Mouse (Mus musculus): ENCODE results near the gene Ap1ar. TPM values are rescaled to one million over a fixed set of nuclear protein-coding genes. Genes with fewer than 3 reads are reported as not detected.

Ap1ar gene
- 10 to 100 TPM; 77.7 to 81.5 TPM for total RNA-seq (2021)

- peak; percentile 96 to 97 for DNase-seq
Measured at GRCm38 (mm10) chr3:127837154-127837865, at the start of gene Ap1ar. Gene Ap1ar, minus strand, starts transcription at chr3:127837523.

- no peak for DNase-seq
Measured at GRCm38 (mm10) chr3:127881684-127882083, 44.4 kb upstream of the Ap1ar start.

GRCm38 (mm10) chr3:127879968-127880367, 42.6 kb upstream of the Ap1ar start:
- no peak for DNase-seq

- DNase-seq: no peak
Measured at GRCm38 (mm10) chr3:127875509-127875908, 38.2 kb upstream of the Ap1ar start.

GRCm38 (mm10) chr3:127875059-127875458, 37.7 kb upstream of the Ap1ar start:
- DNase-seq: no peak

GRCm38 (mm10) chr3:127874254-127874883, 37.0 kb upstream of the Ap1ar start:
- DNase-seq: no peak

- no peak for DNase-seq
Measured at GRCm38 (mm10) chr3:127871575-127871974, 34.3 kb upstream of the Ap1ar start.

GRCm38 (mm10) chr3:127868880-127869279, 31.6 kb upstream of the Ap1ar start:
- no peak for DNase-seq

- DNase-seq: no peak
Measured at GRCm38 (mm10) chr3:127868046-127868758, 30.9 kb upstream of the Ap1ar start.

- DNase-seq: no peak
Measured at GRCm38 (mm10) chr3:127864242-127864641, 26.9 kb upstream of the Ap1ar start.

GRCm38 (mm10) chr3:127863571-127863970, 26.2 kb upstream of the Ap1ar start:
- no peak for DNase-seq

GRCm38 (mm10) chr3:127862479-127862878, 25.2 kb upstream of the Ap1ar start:
- DNase-seq: no peak

GRCm38 (mm10) chr3:127861340-127861739, 24.0 kb upstream of the Ap1ar start:
- no peak for DNase-seq

- DNase-seq: peak; percentile 30 to 50
Measured at GRCm38 (mm10) chr3:127853431-127854206, 16.3 kb upstream of the Ap1ar start.

GRCm38 (mm10) chr3:127852722-127853121, 15.4 kb upstream of the Ap1ar start:
- DNase-seq: no peak

GRCm38 (mm10) chr3:127850776-127851646, 13.7 kb upstream of the Ap1ar start:
- DNase-seq: no peak

GRCm38 (mm10) chr3:127849922-127850321, 12.6 kb upstream of the Ap1ar start:
- DNase-seq: no peak

- no peak for DNase-seq
Measured at GRCm38 (mm10) chr3:127848088-127848808, 10.9 kb upstream of the Ap1ar start.

- DNase-seq: no peak
Measured at GRCm38 (mm10) chr3:127843941-127844327, 6.6 kb upstream of the Ap1ar start.

GRCm38 (mm10) chr3:127843324-127843940, 6.1 kb upstream of the Ap1ar start:
- no peak for DNase-seq

- no peak for DNase-seq
Measured at GRCm38 (mm10) chr3:127841926-127842325, 4.6 kb upstream of the Ap1ar start.

All from layer of hippocampus, postnatal 36 days (tissue).